20 mouse cellular contexts compared by ENCODE assay signal in genomic region chr12:40303960-40304359, GRCm38 (mm10). TPM values are rescaled to one million over a fixed set of nuclear protein-coding genes. Genes with fewer than 3 reads are reported as not detected.
DNase-seq lines count a peak whose midpoint lies in the region; ATAC-seq lines count a peak whose summit lies in the region.
"Had no signal": no experiment of that assay in that cellular context is flagged by ENCODE, and none has a peak within 500 bp of the region (broad histone marks: within the 10 kb centered on the region; RNA-seq: fewer than 3 reads in every experiment).

No protein-coding gene starts in this region.

- H3K27ac ChIP-seq in limb, embryonic 13.5 days = peak overlapping the region; percentile 44; the same call in 1 of the 2 replicates
- no peak overlapping the region for H3K27ac ChIP-seq in limb, embryonic 10.5 days
- H3K27ac ChIP-seq: hindbrain, embryonic 15.5 days; intestine, embryonic 15.5 days; left cerebral cortex, adult 2 months; neural tube, embryonic 15.5 days had no signal

- H3K9me3 ChIP-seq in limb, embryonic 13.5 days = no peaks in the 10 kb centered on the region
- no peaks in the 10 kb centered on the region for H3K9me3 ChIP-seq in limb, embryonic 10.5 days (replicated peaks)
- H3K9me3 ChIP-seq: hindbrain, embryonic 15.5 days; intestine, embryonic 15.5 days; neural tube, embryonic 15.5 days had no signal

- WGBS in limb, embryonic 13.5 days = 56% methylated on average over 6 of the region's 6 CpGs
- WGBS in limb, embryonic 10.5 days = 88% methylated on average over 6 of the region's 6 CpGs

- no peaks in the 10 kb centered on the region for H3K27me3 ChIP-seq in limb, embryonic 13.5 days
- no peaks in the 10 kb centered on the region for H3K27me3 ChIP-seq in limb, embryonic 10.5 days (ENCODE audit: low read depth, poor library complexity, severe bottlenecking)
- H3K27me3 ChIP-seq: hindbrain, embryonic 15.5 days; intestine, embryonic 15.5 days; neural tube, embryonic 15.5 days had no signal

- peaks cover 9% of the 10 kb centered on the region; the same call in 1 of the 2 replicates for H3K4me1 ChIP-seq in limb, embryonic 13.5 days
- H3K4me1 ChIP-seq in limb, embryonic 10.5 days = peaks cover 6% of the 10 kb centered on the region
- H3K4me1 ChIP-seq: hindbrain, embryonic 15.5 days; intestine, embryonic 15.5 days had no signal

- H3K4me3 ChIP-seq in limb, embryonic 13.5 days = no peak overlapping the region
- H3K4me3 ChIP-seq in limb, embryonic 10.5 days = no peak overlapping the region
- H3K4me3 ChIP-seq: hindbrain, embryonic 15.5 days; intestine, embryonic 15.5 days; left cerebral cortex, adult 2 months; neural tube, embryonic 15.5 days had no signal

- H3K36me3 ChIP-seq in limb, embryonic 13.5 days = no peaks in the 10 kb centered on the region
- no peaks in the 10 kb centered on the region for H3K36me3 ChIP-seq in limb, embryonic 10.5 days
- H3K36me3 ChIP-seq: hindbrain, embryonic 15.5 days; intestine, embryonic 15.5 days; neural tube, embryonic 15.5 days had no signal

- no peak overlapping the region for H3K9ac ChIP-seq in limb, embryonic 13.5 days
- H3K9ac ChIP-seq: hindbrain, embryonic 15.5 days; intestine, embryonic 15.5 days; neural tube, embryonic 15.5 days had no signal

- peak; percentile 44; the same call in 1 of the 2 replicates for ATAC-seq in frontal cortex, adult (ENCODE audit: low TSS enrichment)
- no peak for ATAC-seq in limb, embryonic 13.5 days (ENCODE audit: low FRiP score, low read depth)
- ATAC-seq: activated CD4-positive, CD25-positive, alpha-beta regulatory T cell, adult 4 months; forebrain, embryonic 16.5 days; intestine, embryonic 15.5 days had no signal

- intact Hi-C loops in gastrocnemius, postnatal 36 days (cut with DNase I) = no loop called here

- H3K4me2 ChIP-seq in limb, embryonic 13.5 days (replicated peaks) = no peak overlapping the region
- H3K4me2 ChIP-seq: hindbrain, embryonic 15.5 days; intestine, embryonic 15.5 days; neural tube, embryonic 15.5 days had no signal

- no peak for DNase-seq in frontal cortex, postnatal 14 days (ENCODE audit: low spot score in 2 of 2)
- no peak for DNase-seq in limb, embryonic 10.5 days (ENCODE audit: low spot score)
- DNase-seq in right cerebral cortex, postnatal 10 days (ENCODE audit: low spot score in 2 of 2) = peak; percentile 32 to 33
- no peak for DNase-seq in right cerebral cortex, postnatal 25 days
- DNase-seq in gastrocnemius, postnatal 36 days = no peak
- DNase-seq: adrenal gland, postnatal 10 days; cerebellum, adult 9-11 months; heart, postnatal 4 days; lung, postnatal 10 days; right cerebral cortex, adult 18-20 months; thymus, adult 18-20 months; thymus, postnatal 4 days had no signal

RNA-seq across cellular contexts. Expression of gene Ifrd1, which starts 55.7 kb away (rescaled TPM):
- 109 and 118 TPM in 2 replicates for polyA plus RNA-seq in limb, embryonic 13.5 days (2015; fragmentation: Nextera tagmentation; extraction: Ambion mirVana)
- polyA plus RNA-seq in limb, embryonic 10.5 days (2016; fragmentation: Nextera tagmentation; extraction: Ambion mirVana) = 117 and 124 TPM in 2 replicates
- 100 to 1,000 TPM in 1 of 2 experiments, 10 to 100 TPM in 1; 91.4 to 119 TPM for total RNA-seq in gastrocnemius, postnatal 36 days (2021)

Comparison
In these comparisons a context has a peak if more than half of its experiments do, and no peak if none do; other contexts are left out.
1. DNase-seq: peak in right cerebral cortex, postnatal 10 days (2 of 2); none in frontal cortex, postnatal 14 days (0 of 2), limb, embryonic 10.5 days (single experiment), right cerebral cortex, postnatal 25 days (single experiment) and gastrocnemius, postnatal 36 days (0 of 2).